Mouse (Mus musculus) spleen, adult 2 months (tissue): ENCODE results near the gene Slc25a42. TPM values are rescaled to one million over a fixed set of nuclear protein-coding genes. Genes with fewer than 3 reads are reported as not detected.
A peak's percentile ranks its signal among the peaks of the same experiment; 100 is the strongest.

ENCODE experiments used
- DNase-seq, 2 experiments: peaks; one replicate each; pipeline versions ENCODE4 v3.0.0 to v3.0.0-alpha.2; 2012 to 2021; ENCODE audit warnings: low spot score in 2 of 2, low read depth in 1 of 2
- H3K27ac ChIP-seq: fragments of 200-500 bp; 2 replicates; pipeline ENCODE4 v1.5.1; 2012; ENCODE audit warnings: low read length, inconsistent platforms; ENCODE audit not compliant: insufficient read depth
- H3K27me3 ChIP-seq: fragments of 200-500 bp; 2 replicates; pipeline ENCODE4 v1.6.1; 2012; ENCODE audit warnings: mild to moderate bottlenecking, moderate library complexity, low read length, inconsistent platforms; ENCODE audit not compliant: control insufficient read depth, insufficient read depth
- H3K36me3 ChIP-seq: fragments of 200-500 bp; 2 replicates; pipeline ENCODE4 v1.6.1; 2012; ENCODE audit warnings: mild to moderate bottlenecking, low read length, inconsistent platforms; ENCODE audit not compliant: control insufficient read depth, insufficient read depth
- H3K4me1 ChIP-seq: fragments of 200-500 bp; 2 replicates; pipeline ENCODE4 v1.6.1; 2011; ENCODE audit warnings: inconsistent platforms; ENCODE audit not compliant: control insufficient read depth, insufficient read depth, insufficient read length
- H3K4me3 ChIP-seq: fragments of 200-500 bp; 2 replicates; pipeline ENCODE4 v1.5.1; 2011; ENCODE audit warnings: mild to moderate bottlenecking, inconsistent platforms; ENCODE audit not compliant: insufficient read depth, insufficient read length; ENCODE audit errors: extremely low read depth
- CTCF ChIP-seq: fragments of 200-500 bp; IDR thresholded peaks from 2 replicates; pipeline ENCODE4 v1.5.1; 2011; ENCODE audit warnings: mild to moderate bottlenecking, inconsistent platforms; ENCODE audit not compliant: insufficient read depth, insufficient read length, insufficient replicate concordance; ENCODE audit errors: extremely low read depth
- POLR2A ChIP-seq: fragments of 200-500 bp; IDR thresholded peaks from 2 replicates; pipeline ENCODE4 v1.6.1; 2011; ENCODE audit warnings: low read depth, low read length, inconsistent platforms
- WGBS: fragments of 180-500 bp; shearing (Covaris S2); methylation state at CpG from one replicate; pipeline ENCODE4 v1.1.7; 2018; 5-methylcytosine and 5-hydroxymethylcytosine counted together
- polyA plus RNA-seq: library from polyadenylated mRNA; depleted of rRNA; stranded (reverse); fragments of >200 nt; gene quantifications from 2 replicates; pipeline ENCODE4 v1.2.3, GENCODE M21; 2012

Slc25a42 gene
- polyA plus RNA-seq, 1 experiment, result 16.4 TPM

- Histone ChIP-seq H3K27me3 (no peaks in the 10 kb centered on the region), H3K4me1 (no peaks in the 10 kb centered on the region), H3K27ac (no peak overlapping the region), H3K36me3 (peaks cover 35% of the 10 kb centered on the region), H3K4me3 (no peak overlapping the region)
- DNase-seq, result no peak
- 94% methylated on average over 5 of the region's 5 CpGs for WGBS
- TF ChIP-seq CTCF, result no peak
- no peak for TF ChIP-seq POLR2A
Measured at GRCm38 (mm10) chr8:70240642-70241041, 28.5 kb upstream of the Slc25a42 start.

- Histone ChIP-seq H3K4me1 (peaks cover 4% of the 10 kb centered on the region; the same call in 1 of the 2 replicates), H3K4me3 (no peak overlapping the region), H3K27ac (no peak overlapping the region), H3K36me3 (peaks cover 24% of the 10 kb centered on the region), H3K27me3 (no peaks in the 10 kb centered on the region)
- DNase-seq, result no peak
- WGBS, result 63% methylated on average over 2 of the region's 2 CpGs
- TF ChIP-seq CTCF (no peak), POLR2A (no peak)
Measured at GRCm38 (mm10) chr8:70237842-70238241, 25.7 kb upstream of the Slc25a42 start.

- H3K27me3 ChIP-seq, result no peaks in the 10 kb centered on the region
- WGBS, result 0% methylated on average over 15 of the region's 15 CpGs
- H3K27ac ChIP-seq, result peak overlapping the region; percentile 64
- H3K4me1 ChIP-seq, result peaks cover 4% of the 10 kb centered on the region; the same call in 1 of the 2 replicates
- DNase-seq, result no peak
- TF ChIP-seq POLR2A, result no peak
- no peak for TF ChIP-seq CTCF
- peaks cover 6% of the 10 kb centered on the region; the same call in 1 of the 2 replicates for H3K36me3 ChIP-seq
- peak overlapping the region; percentile 74 for H3K4me3 ChIP-seq
Measured at GRCm38 (mm10) chr8:70234781-70235128, 22.6 kb upstream of the Slc25a42 start.

GRCm38 (mm10) chr8:70234080-70234780 lies 22.1 kb upstream of the Slc25a42 start, which contains the start of the genes Sugp2 and Armc6:
TSS of gene Sugp2 (plus strand) at chr8:70234226.
TSS of gene Armc6 (minus strand) at chr8:70234466.
- TF ChIP-seq CTCF (no peak), POLR2A (no peak; the same call in 1 of the 2 replicates)
- Histone ChIP-seq H3K4me1 (peaks cover 4% of the 10 kb centered on the region; the same call in 1 of the 2 replicates), H3K27ac (peak within 1 kb of the TSS; percentile 98), H3K36me3 (peaks cover 7% of the 10 kb centered on the region; the same call in 1 of the 2 replicates), H3K4me3 (peak within 1 kb of the TSS; percentile 82), H3K27me3 (no peaks in the 10 kb centered on the region)
- DNase-seq, result peak; percentile 92 to 94
- WGBS, result 1% methylated on average over 67 of the region's 67 CpGs

GRCm38 (mm10) chr8:70233606-70234005 lies 21.5 kb upstream of the Slc25a42 start:
- Histone ChIP-seq H3K27me3 (no peaks in the 10 kb centered on the region), H3K27ac (no peak overlapping the region), H3K4me1 (peaks cover 4% of the 10 kb centered on the region; the same call in 1 of the 2 replicates), H3K36me3 (peaks cover 7% of the 10 kb centered on the region; the same call in 1 of the 2 replicates), H3K4me3 (peak overlapping the region; percentile 82)
- 8% methylated on average over 13 of the region's 13 CpGs for WGBS
- no peak for TF ChIP-seq POLR2A
- TF ChIP-seq CTCF, result no peak
- DNase-seq, result no peak

- WGBS, result 95% methylated on average over 9 of the region's 9 CpGs
Measured at GRCm38 (mm10) chr8:70230837-70231236, 18.7 kb upstream of the Slc25a42 start.

GRCm38 (mm10) chr8:70227997-70228396 lies 15.9 kb upstream of the Slc25a42 start:
- Histone ChIP-seq H3K36me3 (peaks cover 7% of the 10 kb centered on the region), H3K27me3 (no peaks in the 10 kb centered on the region), H3K4me1 (no peaks in the 10 kb centered on the region), H3K4me3 (no peak overlapping the region), H3K27ac (no peak overlapping the region)
- no peak for DNase-seq
- 91% methylated on average over 4 of the region's 4 CpGs for WGBS
- TF ChIP-seq CTCF (no peak), POLR2A (no peak)

More at GRCm38 (mm10) chr8:70230837-70231236, 18.7 kb upstream of the Slc25a42 start:
- Histone ChIP-seq H3K27me3 (no peaks in the 10 kb centered on the region), H3K36me3 (peaks cover 3% of the 10 kb centered on the region; the same call in 1 of the 2 replicates), H3K4me1 (peaks cover 4% of the 10 kb centered on the region; the same call in 1 of the 2 replicates), H3K27ac (no peak overlapping the region), H3K4me3 (no peak overlapping the region)
- no peak for DNase-seq
- no peak for TF ChIP-seq CTCF
